In the genomic region with DNA sequence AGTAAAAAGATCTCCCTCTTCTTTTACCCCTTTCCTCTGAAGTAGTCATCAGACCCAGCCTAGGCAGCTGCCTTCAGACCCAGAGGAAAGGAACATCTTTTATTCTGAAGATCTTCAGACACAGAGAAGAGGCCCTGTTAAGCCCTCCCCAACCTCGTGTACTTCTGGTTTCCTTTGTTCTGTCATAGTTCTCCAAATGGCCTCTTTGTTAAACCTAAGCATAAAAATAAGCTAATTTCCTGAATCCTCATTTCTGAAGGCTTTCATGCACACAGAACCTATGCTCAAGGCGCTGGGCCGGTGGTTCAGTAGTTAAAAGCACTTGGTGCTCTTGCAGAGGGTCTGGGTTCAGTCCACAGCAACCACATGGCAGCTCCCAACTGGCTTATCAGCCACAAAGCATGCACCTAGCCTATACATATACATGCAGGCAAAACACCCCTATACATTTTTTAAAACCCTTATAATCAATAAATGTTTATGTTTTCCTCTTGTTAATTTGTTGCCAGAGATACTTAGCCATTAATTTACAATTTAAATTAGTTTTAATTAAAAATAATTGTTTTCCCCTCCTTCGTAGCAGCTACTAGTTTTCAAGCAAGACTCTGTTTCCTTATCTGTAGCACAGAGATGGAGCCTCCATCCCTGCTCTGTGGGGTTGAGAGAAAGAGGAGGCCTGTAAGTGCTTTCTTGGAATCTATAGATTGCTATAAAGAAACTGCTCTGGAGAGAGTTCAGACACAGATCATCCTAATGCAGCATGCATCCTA, we compare ENCODE assay signal across 9 mouse cellular contexts.
DNase-seq lines count a peak whose midpoint lies in the region; ATAC-seq and TF ChIP-seq lines count a peak whose summit lies in the region.
"Had no signal": no experiment of that assay in that cellular context is flagged by ENCODE, and none has a peak within 500 bp of the region (broad histone marks: within the 10 kb centered on the region; RNA-seq: fewer than 3 reads in every experiment).

No protein-coding gene starts in this region.

- no peak for TF ChIP-seq CTCF in layer of hippocampus, adult 2 months (conservative IDR thresholded peaks at IDR 0.05)

- no peaks in the 10 kb centered on the region for H3K36me3 ChIP-seq in embryonic facial prominence, embryonic 10.5 days (replicated peaks)
- no peaks in the 10 kb centered on the region for H3K36me3 ChIP-seq in macrophage (ENCODE audit: inconsistent target)

- no peaks in the 10 kb centered on the region for H3K27me3 ChIP-seq in embryonic facial prominence, embryonic 10.5 days (replicated peaks; ENCODE audit: low read depth, poor library complexity, severe bottlenecking)
- H3K27me3 ChIP-seq: Patski had no signal

- peak; percentile 21 for ATAC-seq in activated CD4-positive, CD25-positive, alpha-beta regulatory T cell, adult 4 months
- ATAC-seq: Patski had no signal

- 56% methylated on average over 4 of the region's 4 CpGs for WGBS in embryonic facial prominence, embryonic 10.5 days
- WGBS in macrophage (ENCODE audit: missing documents), result 59% methylated on average over 4 of the region's 4 CpGs

- peaks cover 50% of the 10 kb centered on the region for H3K4me1 ChIP-seq in embryonic facial prominence, embryonic 10.5 days

- no peak overlapping the region for H3K4me3 ChIP-seq in layer of hippocampus, adult 2 months
- no peak overlapping the region for H3K4me3 ChIP-seq in embryonic facial prominence, embryonic 10.5 days
- no peak overlapping the region for H3K4me3 ChIP-seq in macrophage (ENCODE audit: inconsistent target)
- H3K4me3 ChIP-seq: left cerebral cortex, adult 2 months had no signal

- DNase-seq in layer of hippocampus, adult 2 months (ENCODE audit: low spot score in 2 of 2), result no peak
- DNase-seq in layer of hippocampus, postnatal 10 days (ENCODE audit: low spot score in 2 of 2), result no peak
- DNase-seq in embryonic facial prominence, embryonic 10.5 days (ENCODE audit: low spot score), result no peak
- DNase-seq in embryo, embryonic 10 days (ENCODE audit: low spot score), result no peak
- no peak for DNase-seq in kidney, postnatal 36 days

- H3K27ac ChIP-seq in layer of hippocampus, adult 2 months, result peak overlapping the region; percentile 61; the same call in 1 of the 2 replicates
- peak overlapping the region; percentile 80 for H3K27ac ChIP-seq in embryonic facial prominence, embryonic 10.5 days (replicated peaks)
- H3K27ac ChIP-seq in macrophage, result peak overlapping the region; percentile 100
- H3K27ac ChIP-seq: left cerebral cortex, adult 2 months had no signal

- no peaks in the 10 kb centered on the region for H3K79me2 ChIP-seq in macrophage (ENCODE audit: inconsistent target)

- no peaks in the 10 kb centered on the region for H3K9me3 ChIP-seq in embryonic facial prominence, embryonic 10.5 days
